In the genomic region with DNA sequence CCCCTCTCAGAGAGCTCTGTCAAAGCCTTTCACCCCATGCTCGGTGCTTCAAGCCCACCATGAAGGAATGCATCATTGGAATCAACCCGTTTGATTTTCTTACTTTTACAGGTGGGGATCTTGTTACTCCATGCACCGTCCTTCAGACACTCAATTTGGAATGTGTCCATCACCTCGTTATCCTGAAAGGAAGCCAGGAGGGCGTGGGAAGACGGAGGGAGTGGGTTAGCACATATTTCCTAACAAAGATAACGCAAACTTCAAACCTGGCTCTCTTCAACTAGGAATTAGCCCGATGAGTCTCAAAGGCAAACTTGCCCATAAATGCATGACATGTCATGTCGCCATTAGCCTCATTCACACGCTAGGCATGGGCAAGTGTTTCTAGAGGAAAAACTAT, we compare ENCODE assay signal across 20 mouse cellular contexts. TPM values are rescaled to one million over a fixed set of nuclear protein-coding genes. Genes with fewer than 3 reads are reported as not detected.
"Had no signal": no experiment of that assay in that cellular context is flagged by ENCODE, and none has a peak within 500 bp of the region (broad histone marks: within the 10 kb centered on the region; RNA-seq: fewer than 3 reads in every experiment).

No protein-coding gene starts in this region.

- ATAC-seq: liver, embryonic 12.5 days had no signal

- H3K9me3 ChIP-seq: liver, embryonic 12.5 days; megakaryocyte, embryonic 14.5 days; midbrain, embryonic 12.5 days; neural tube, embryonic 12.5 days; stomach, embryonic 15.5 days had no signal

- H3K36me3 ChIP-seq: stomach, embryonic 15.5 days had no signal

- DNase-seq: lung, embryonic 14.5 days; lung, postnatal 36 days; midbrain, embryonic 14.5 days; right cerebral cortex, postnatal 14 days; thymus, adult 18-20 months; thymus, postnatal 14 days; thymus, postnatal 36 days had no signal

- H3K4me1 ChIP-seq: liver, embryonic 12.5 days; megakaryocyte, embryonic 14.5 days; neural tube, embryonic 12.5 days; stomach, embryonic 15.5 days had no signal

- H3K9ac ChIP-seq: liver, embryonic 12.5 days; liver, embryonic 14.5 days; lung, embryonic 14.5 days; midbrain, embryonic 12.5 days; neural tube, embryonic 12.5 days; stomach, embryonic 15.5 days had no signal

- H3K27ac ChIP-seq: liver, embryonic 12.5 days; liver, embryonic 14.5 days; macrophage; midbrain, embryonic 12.5 days; neural tube, embryonic 12.5 days; stomach, embryonic 15.5 days; stomach, postnatal 0 days had no signal

- H3K27me3 ChIP-seq: megakaryocyte, embryonic 14.5 days; midbrain, embryonic 12.5 days; neural tube, embryonic 12.5 days; stomach, embryonic 15.5 days had no signal

- H3K4me2 ChIP-seq: liver, embryonic 12.5 days; lung, embryonic 14.5 days; midbrain, embryonic 12.5 days; neural tube, embryonic 12.5 days; stomach, embryonic 15.5 days had no signal

- H3K4me3 ChIP-seq: liver, embryonic 12.5 days; megakaryocyte, embryonic 14.5 days; midbrain, embryonic 12.5 days; neural tube, embryonic 12.5 days; stomach, embryonic 15.5 days had no signal

RNA-seq across cellular contexts. Expression of a gene that starts 54.4 kb away (rescaled TPM):
- polyA plus RNA-seq: liver, embryonic 12.5 days; liver, embryonic 14.5 days; liver, embryonic 16.5 days; lung, embryonic 14.5 days; lung, embryonic 16.5 days; macrophage; midbrain, embryonic 12.5 days; midbrain, embryonic 14.5 days; neural tube, embryonic 12.5 days; neural tube, embryonic 14.5 days; spleen, adult 2 months; stomach, embryonic 15.5 days; stomach, postnatal 0 days; thymus, postnatal 0 days had no signal
